ENCODE assay signal across 9 mouse cellular contexts in the genomic region with DNA sequence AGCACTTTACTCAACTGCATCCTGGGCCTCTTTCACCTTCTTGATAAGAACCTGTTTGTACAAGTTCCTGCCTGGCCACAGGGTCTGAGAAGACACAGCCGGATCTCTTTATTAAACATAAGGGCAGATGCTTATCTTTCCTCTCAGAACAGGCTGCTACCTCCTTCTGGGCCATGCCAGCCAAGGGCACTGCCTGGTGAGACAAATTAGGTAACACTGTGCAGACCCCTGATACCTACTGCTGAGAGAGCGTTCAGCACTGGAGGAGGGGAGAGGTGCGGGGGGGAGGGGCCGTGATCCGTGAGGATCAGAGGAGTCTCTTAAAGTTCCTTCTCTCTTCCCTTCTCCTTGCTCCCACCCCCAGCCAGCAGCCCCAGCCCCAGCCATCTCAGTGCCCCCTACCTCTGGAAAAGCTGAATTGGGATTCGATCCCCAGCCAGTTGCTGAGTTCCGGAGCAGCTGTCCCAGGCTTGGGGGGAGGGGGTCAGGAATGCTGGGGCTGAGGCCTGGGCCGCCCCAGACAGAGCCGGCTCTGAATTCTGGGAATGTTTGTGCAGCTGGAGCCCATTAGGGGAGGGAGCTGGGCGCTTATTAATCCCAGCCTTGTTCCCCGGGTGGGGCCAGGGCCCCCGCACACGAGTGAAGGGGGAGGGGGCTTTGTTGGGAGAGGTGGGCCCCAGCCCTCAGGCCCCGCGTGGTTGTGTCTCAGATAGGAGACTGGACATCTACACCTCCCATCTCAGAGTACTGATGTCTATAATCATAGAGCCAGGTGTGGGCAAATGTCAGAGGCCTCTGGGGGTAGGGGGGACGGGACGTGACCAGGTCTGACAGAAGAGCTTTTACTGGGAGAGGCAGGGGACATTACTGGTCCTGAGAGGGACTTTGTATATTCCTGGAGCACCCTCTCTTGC. TPM values are rescaled to one million over a fixed set of nuclear protein-coding genes. Genes with fewer than 3 reads are reported as not detected.
A peak's percentile ranks its signal among the peaks of the same experiment; 100 is the strongest.
DNase-seq lines count a peak whose midpoint lies in the region; ATAC-seq and TF ChIP-seq lines count a peak whose summit lies in the region.
"Had no signal": no experiment of that assay in that cellular context is flagged by ENCODE, and none has a peak within 500 bp of the region (broad histone marks: within the 10 kb centered on the region; RNA-seq: fewer than 3 reads in every experiment).

No protein-coding gene starts in this region.

- no peak for TF ChIP-seq CTCF in kidney, adult 2 months (conservative IDR thresholded peaks at IDR 0.05; ENCODE audit: insufficient read depth, insufficient read length, low read depth, low read length)

- no peaks in the 10 kb centered on the region for H3K27me3 ChIP-seq in kidney, adult 2 months (replicated peaks; ENCODE audit: control insufficient read depth, insufficient read depth, low read length)

- TF ChIP-seq POLR2A in kidney, adult 2 months (IDR thresholded peaks at IDR 0.05; ENCODE audit: low read depth, low read length), result no peak

- H3K36me3 ChIP-seq in kidney, adult 2 months (ENCODE audit: control insufficient read depth, insufficient read depth, low read length), result no peaks in the 10 kb centered on the region

- WGBS in kidney, adult 2 months, result 19% methylated on average over 17 of the region's 17 CpGs

- DNase-seq in right cerebral cortex, postnatal 25 days, result peak; percentile 10
- DNase-seq in right cerebral cortex, adult 18-20 months, result no peak
- DNase-seq in gastrocnemius, postnatal 4 days (ENCODE audit: low spot score in 2 of 2), result peak; percentile 53 to 80
- peak; percentile 44 for DNase-seq in kidney, adult 2 months
- no peak for DNase-seq in cerebellum, postnatal 25 days
- no peak for DNase-seq in natural killer cell, adult 2 months (ENCODE audit: low spot score in 2 of 2)
- no peak for DNase-seq in left cerebral cortex, postnatal 25 days (ENCODE audit: low spot score in 2 of 2)

- intact Hi-C loops in left cerebral cortex, postnatal 25 days (cut with DNase I), result no loop called here

- ATAC-seq in megakaryocyte, adult 5-6 weeks (ENCODE audit: poor library complexity, severe bottlenecking), result peak; percentile 45; the same call in 1 of the 2 replicates

- H3K4me1 ChIP-seq in kidney, adult 2 months (ENCODE audit: control insufficient read depth, insufficient read depth, low read length), result no peaks in the 10 kb centered on the region

- H3K27ac ChIP-seq in kidney, adult 2 months (ENCODE audit: insufficient read depth, low read depth, low read length), result peak overlapping the region; percentile 16; the same call in 1 of the 2 replicates
- H3K27ac ChIP-seq: liver, embryonic 14.5 days had no signal

- H3K4me3 ChIP-seq in kidney, adult 2 months (ENCODE audit: insufficient read depth, low read depth, low read length), result no peak overlapping the region

RNA-seq across cellular contexts. Expression of a gene that starts 19.9 kb away (rescaled TPM):
- 10 to 100 TPM; 23.0 to 24.4 TPM for total RNA-seq in gastrocnemius, postnatal 4 days (2021)
- 8.5 and 12.2 TPM in 2 replicates for polyA plus RNA-seq in kidney, adult 2 months (2012; rRNA removed)
- total RNA-seq in megakaryocyte, adult 5-6 weeks (2015), result not detected in 2 replicates
- total RNA-seq in megakaryocyte, adult 5-6 weeks (2017), result not detected in 2 replicates
- 10 to 100 TPM in 1 of 2 experiments, 1 to 10 TPM in 1; 9.3 to 11.3 TPM for total RNA-seq in left cerebral cortex, postnatal 25 days (2021)

RNA-seq across cellular contexts. Expression of a gene that starts 39.4 kb away (rescaled TPM):
- under 1 TPM; 0.10 to 0.18 TPM for total RNA-seq in gastrocnemius, postnatal 4 days (2021)
- not detected in 2 replicates for polyA plus RNA-seq in kidney, adult 2 months (2012; rRNA removed)
- not detected in 2 replicates for total RNA-seq in megakaryocyte, adult 5-6 weeks (2015)
- not detected in 2 replicates for total RNA-seq in megakaryocyte, adult 5-6 weeks (2017)
- total RNA-seq in left cerebral cortex, postnatal 25 days (2021), result not detected

RNA-seq across cellular contexts. Expression of a gene that starts 44.9 kb away (rescaled TPM):
- 1 to 10 TPM; 2.1 to 2.8 TPM for total RNA-seq in gastrocnemius, postnatal 4 days (2021)
- 0.59 and 0.68 TPM in 2 replicates for polyA plus RNA-seq in kidney, adult 2 months (2012; rRNA removed)
- total RNA-seq in megakaryocyte, adult 5-6 weeks (2015), result not detected in 2 replicates
- not detected in 2 replicates for total RNA-seq in megakaryocyte, adult 5-6 weeks (2017)
- 1 to 10 TPM; 3.8 to 6.0 TPM for total RNA-seq in left cerebral cortex, postnatal 25 days (2021)

Comparison
In these comparisons a context has a peak if more than half of its experiments do, and no peak if none do; other contexts are left out.
1. DNase-seq: peak in right cerebral cortex, postnatal 25 days (single experiment), gastrocnemius, postnatal 4 days (2 of 2) and kidney, adult 2 months (single experiment); none in right cerebral cortex, adult 18-20 months (single experiment), cerebellum, postnatal 25 days (0 of 2), natural killer cell, adult 2 months (0 of 2) and left cerebral cortex, postnatal 25 days (0 of 2).
2. RNA of a gene that starts 19.9 kb away (total RNA-seq): 23.0 to 24.4 TPM in gastrocnemius, postnatal 4 days and 9.3 to 11.3 TPM in left cerebral cortex, postnatal 25 days; not detected in megakaryocyte, adult 5-6 weeks; every median in the first group is over 10 times any median in the second.